Mouse (Mus musculus) cerebellum, postnatal 10 days (tissue): ENCODE measurements at regions not wholly inside any gene's neighbourhood (a gene's known extent, or its start where the extent isn't known, plus 50 kb on each side); places are given as distances from the start of the nearest gene placed in this dataset.
"Not testable (repeated sequence)": the region's sequence is repeated elsewhere in the genome, so short reads cannot be mapped to it uniquely, and the experiment has no call there.

Source experiments
- DNase-seq, 2 experiments: peaks; one replicate each; pipeline ENCODE4 v3.0.0; 2021; ENCODE audit warnings: mixed read lengths in 2 of 2

- DNase-seq = no peak
These were observed 533.1 kb downstream of the Shisa9 start for GRCm38 (mm10) chr16:12516834-12517685.

DNA sequence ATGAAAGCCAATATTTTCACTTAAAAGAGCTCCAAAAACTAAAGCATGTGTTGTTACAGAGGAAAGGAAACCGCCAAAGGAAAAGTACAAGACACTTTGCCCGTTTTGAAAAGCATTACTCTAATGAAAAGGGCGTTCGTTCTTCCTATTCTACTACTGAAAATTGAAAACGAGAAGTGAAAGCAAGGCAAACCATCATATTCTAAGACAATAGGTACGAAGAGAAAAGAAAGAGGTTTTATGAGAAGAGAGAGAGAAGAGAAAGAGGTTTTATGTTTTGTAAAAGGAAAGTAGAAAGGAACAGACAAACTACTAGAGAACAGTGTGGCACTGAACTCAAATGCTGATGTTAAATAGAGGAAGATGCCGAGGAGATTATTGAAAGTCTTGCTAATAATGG, 534.4 kb downstream of the Shisa9 start:
- DNase-seq = no peak

DNA sequence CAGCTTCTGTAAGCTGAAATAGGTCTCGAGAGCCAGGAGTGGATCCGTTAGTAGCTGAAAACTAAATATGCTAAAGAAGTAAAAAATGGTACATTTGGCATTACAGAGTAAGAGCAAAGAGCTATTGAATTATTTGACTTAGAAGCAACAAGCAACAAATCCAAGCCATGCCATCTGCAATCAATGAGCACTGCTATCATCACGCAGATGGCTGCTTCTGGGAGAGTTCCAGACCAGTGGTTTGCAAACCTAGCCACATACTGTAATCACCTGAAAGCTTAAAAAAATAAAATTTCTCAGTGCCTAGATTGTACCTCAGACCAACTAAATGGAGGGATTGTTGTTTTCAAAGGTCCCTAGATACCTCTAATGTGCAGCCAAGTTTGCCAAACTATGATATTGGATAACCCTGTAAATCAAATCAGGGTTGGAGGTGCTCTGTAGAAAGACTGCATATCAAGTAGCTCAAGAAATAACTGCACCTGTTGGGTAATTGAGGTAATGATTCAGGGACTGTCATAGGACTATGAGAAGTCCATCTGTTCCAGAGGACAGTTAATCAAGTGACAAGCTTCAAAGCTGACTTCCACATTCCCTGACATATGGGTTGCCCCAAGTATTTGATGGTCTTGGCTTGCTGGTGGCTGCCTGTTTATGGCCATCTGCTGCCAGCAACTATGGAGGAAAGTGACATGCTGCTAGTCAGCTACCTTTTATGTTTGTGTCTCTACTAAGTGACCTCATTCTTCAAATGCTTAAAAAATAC, 538.0 kb downstream of the Shisa9 start:
- peak; percentile 58 to 59 for DNase-seq

DNA sequence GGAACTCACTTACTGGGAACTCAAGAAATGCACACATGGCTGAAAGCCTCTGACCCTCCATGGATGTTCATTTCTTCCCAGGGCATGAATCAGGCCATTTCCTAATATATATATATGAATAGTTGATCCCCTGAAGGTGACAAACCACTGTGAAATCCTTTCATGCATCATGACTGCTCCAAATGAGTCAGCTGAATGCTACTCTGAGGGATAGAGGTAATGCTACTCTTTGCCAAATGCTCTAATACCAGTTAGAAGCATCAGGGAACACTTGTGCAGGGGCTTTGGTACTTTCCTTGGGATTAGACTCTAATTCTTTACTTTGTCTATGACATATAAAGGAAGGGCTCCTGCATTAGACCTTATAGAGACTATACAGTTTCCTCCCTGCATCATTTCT, 561.0 kb upstream of the Ercc4 start:
- DNase-seq = no peak

DNA sequence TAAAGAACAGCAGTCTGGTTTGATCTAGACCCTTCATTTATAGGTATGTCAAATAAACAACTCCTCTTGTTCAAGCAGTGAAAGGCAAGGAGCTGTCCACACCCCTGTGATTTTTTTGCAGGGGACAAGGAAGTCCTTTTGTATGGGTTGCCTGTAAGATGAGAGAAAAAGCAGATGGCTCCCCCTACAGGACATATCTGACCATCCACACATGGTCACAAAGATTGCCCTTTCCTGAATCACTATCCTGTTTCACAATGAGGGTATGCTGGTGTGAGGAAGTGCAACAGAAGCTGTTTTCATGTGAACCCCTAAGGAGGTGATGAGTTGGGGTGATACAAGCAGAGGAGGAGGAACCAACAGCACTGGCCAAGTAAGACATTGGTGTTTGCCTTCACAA, 520.6 kb upstream of the Ercc4 start:
- DNase-seq = peak; percentile 29 to 38

DNA sequence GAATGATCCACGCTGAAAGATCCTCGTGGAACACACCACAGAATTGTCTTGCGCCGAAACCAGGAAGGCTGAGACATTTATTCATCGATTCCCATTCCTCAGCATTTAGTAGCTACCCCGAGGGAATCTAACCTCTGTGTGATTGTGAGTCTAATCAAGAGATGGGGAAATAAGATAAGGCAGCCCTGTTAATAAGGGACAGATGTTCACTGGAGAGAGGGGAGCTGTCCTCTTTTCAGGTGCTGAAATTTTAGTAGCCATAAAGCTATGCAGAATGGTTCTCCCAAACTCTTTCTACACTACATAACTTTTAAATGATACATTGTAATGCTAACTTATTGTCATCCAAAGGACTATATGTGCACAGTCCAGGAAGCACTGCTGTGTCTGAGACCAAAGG, 501.2 kb upstream of the Ercc4 start:
- no peak for DNase-seq

GRCm38 (mm10) chr16:12611106-12611505, 498.4 kb upstream of the Ercc4 start:
- no peak for DNase-seq

DNA sequence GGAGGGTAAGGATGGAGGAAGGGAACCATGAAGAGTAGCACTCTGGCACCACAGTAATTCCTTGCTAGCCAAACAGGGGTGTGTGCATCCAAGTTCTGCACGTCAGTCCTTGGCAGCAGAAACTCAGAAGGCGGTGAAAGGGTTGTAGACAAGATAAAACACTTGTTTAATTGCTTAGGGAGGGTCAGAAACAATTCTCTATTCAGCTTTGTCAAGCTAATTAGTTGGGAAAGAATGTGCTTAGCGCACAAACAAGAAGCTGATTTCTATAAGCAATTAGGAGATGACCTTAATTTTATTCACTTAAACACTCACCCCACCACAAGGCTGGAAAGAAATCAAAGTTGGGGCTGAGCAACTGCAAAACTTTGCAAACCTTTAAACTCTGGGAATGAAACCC, 491.7 kb upstream of the Ercc4 start:
- peak; percentile 33 to 40 for DNase-seq

- no peak for DNase-seq
These were observed 477.0 kb upstream of the Ercc4 start for GRCm38 (mm10) chr16:12632533-12632932.

DNA sequence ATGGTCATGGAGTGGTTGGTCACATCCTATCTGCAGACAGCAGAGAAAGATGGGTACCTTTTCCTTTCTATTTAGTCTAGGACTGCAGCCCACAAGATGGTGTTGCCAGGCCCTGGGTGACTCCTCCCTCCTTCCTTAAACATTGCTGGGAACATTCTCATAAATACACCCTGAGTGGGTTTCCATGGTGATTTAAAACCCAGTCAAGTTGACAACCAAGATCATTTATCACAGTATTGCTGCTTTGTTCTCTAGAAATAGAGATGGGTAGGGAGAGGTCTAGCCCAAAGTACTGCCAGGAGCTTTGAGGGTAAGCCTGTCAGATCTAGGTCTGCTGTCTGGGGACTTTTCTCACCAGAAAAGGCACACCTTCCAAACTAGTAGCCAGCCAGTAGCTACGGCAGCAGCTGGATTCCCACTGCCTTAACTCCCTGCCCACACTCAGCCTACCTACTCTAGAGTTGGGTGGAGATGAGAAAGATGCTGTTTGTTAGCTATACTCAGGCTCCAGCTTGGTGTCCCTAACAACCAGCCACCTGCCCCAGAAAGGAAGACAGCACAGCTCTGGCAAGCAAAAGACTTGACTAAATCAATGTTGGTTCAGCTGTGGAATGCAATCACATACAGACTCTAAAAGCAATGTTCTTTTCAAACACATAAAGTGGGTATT, 470.4 kb upstream of the Ercc4 start:
- DNase-seq = no peak

- DNase-seq = no peak
These were observed 466.4 kb upstream of the Ercc4 start for GRCm38 (mm10) chr16:12643053-12643452.

- no peak for DNase-seq
These were observed 464.9 kb upstream of the Ercc4 start for GRCm38 (mm10) chr16:12644621-12645020.

DNA sequence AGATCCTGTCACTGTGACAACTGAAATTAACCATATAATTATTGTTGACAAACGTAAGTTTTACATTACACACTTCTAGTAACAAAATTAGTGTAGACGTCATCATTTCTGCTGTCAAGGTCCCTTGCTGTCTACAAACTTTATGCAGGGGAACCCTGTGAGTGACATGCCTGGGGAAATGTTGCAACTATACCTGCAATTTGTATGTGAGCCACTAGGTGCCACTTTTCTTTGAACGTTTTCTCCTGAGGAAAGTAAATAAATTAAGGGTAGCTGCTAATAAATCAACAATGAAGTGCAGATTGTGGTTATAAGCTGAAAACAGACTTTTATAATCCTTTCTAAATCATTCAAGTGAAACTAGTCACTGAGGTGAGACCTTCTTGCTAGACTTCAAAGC, 457.3 kb upstream of the Ercc4 start:
- DNase-seq = no peak

DNA sequence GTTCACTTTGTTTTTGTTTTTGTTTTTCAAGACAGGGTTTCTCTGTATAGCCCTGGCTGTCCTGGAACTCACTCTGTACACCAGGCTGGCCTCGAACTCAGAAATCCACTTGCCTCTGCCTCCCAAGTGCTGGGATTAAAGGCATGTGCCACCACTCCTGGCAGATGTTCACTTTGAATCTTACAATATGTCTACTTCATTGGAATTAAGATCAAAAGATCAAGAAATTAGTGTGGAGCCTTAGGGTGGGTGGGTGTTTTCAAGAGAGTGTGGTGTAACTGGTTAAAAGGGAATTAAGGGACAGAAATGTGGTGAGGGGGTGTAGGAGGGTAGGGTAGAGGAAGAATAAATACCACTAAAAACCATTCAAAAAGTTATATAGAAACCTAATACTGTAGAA, 435.8 kb upstream of the Ercc4 start:
- not testable (repeated sequence) for DNase-seq

GRCm38 (mm10) chr16:12681474-12681873, 428.0 kb upstream of the Ercc4 start:
- DNase-seq = no peak

DNA sequence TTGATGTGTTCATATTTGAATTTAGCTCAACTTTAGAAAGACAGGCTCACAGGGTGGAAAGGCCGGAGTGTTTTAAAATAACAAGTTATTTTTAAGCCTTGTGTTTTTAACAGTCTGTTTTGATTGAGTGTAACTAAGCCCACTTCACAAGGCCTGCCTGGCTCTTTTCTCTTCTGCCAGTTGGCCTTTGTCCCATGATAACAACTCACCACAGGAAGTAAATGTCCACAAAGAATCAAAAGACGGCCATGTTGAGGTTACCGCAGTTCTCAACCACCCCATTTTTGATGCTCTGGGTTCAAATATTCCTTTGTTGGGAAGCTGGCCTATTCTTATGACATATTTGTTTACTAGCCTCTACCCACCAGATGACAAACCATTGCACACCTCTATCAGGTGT, 423.7 kb upstream of the Ercc4 start:
- DNase-seq = no peak

- DNase-seq = peak; percentile 20 to 35
These were observed 417.7 kb upstream of the Ercc4 start for GRCm38 (mm10) chr16:12691776-12692175.

DNA sequence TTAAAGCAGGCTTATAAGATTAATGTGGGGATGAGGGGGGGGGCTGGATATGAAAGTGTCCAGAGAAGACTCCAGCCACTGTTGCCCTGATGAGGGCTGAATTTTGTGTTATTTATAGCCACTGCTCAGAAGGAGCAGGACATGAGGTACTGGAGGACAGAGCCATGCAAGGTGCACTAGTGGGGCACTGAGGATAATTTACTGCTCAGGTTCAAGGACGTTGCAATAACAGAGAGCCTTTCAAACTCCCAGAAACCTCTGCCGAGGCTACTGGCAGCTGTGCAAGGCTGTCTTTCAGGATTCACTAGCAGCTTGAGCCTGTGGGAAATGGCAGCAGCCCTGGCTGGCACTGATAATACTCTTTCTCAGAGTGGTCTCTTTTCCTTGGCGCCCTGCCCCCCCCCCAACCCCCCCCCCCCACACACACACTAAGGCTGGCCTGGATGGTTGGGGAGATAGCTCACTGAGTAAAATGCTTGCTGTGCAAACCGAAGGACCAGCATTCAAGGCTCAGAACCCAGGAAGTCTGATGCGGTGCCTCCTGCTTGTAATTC, 416.7 kb upstream of the Ercc4 start:
- DNase-seq = peak in 1 of 2 experiments; percentile 17

DNA sequence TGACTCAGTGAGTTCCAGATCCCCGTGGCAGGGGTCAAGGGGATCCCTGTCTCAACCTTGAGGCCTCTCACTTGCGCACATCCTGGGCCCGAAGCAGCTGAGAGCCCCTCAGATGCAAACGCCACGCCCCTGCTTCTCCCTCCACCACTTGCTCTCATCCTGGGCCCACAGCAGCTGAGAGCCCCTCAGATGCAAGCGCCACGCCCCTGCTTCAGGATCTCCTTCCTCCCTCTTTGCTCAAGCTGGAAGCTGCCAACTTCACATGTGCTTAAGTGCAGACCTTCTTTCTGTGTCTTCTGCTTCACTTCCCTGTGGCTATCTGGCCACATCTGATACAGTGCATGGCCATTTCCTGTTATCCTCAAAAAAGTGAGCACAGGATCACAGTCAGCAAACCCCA, 416.1 kb upstream of the Ercc4 start:
- no peak for DNase-seq

DNA sequence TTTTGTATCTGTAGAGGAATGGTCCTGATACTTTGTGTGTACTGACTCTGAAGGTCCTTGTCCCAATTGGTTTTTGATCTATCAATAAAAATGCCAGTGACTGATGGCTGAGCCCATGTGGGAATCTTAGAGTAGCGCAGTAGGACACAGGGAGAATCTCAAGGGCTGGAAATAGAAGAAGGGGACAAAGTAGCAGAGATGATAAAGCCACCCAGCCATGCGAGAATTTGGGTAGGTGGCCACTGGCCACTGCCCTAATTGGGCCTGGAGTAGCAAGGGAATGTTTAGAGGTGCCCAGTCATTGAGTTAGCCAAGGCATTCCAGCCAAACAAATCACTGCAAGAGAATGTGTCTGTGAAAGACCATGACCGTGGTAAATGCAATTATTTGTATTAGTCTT, 414.8 kb upstream of the Ercc4 start:
- no peak for DNase-seq

DNA sequence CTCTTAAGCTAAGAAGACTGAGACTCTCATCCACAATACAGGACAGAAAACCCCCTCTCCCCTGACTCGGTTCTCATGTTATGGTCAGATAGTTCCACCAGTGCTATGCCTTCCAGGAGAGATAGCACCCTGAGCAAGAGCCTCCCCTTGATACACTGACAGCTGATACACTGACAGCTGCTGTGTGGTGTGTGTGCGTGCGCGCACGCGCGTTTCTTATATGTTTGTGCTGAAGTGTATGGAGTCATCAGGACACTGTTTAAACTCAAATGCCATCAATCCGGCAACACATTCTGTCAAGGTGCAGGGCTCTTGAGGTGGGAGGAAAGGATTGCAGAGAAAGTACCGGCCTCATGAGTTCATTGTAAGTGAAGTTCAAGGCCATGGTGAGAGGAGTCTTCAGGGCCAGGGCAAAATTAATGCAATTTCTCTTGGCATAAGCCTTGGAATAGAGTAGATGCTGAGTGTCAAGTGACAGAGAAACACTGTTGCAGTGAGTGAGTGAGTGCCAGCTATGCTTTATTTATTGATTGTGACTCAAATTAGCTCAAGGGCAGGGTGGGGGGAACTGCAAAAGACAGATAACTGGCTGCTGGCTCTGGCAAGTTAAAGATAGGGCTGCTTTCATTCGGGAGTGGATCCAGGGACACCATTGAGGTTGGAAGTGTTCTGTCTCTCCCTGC, 412.4 kb upstream of the Ercc4 start:
- no peak for DNase-seq

GRCm38 (mm10) chr16:12699557-12699956, 409.9 kb upstream of the Ercc4 start:
- no peak for DNase-seq

GRCm38 (mm10) chr16:12700088-12700487, 409.4 kb upstream of the Ercc4 start:
- DNase-seq = no peak
